Mouse (Mus musculus): Measurements from ENCODE around the gene Csnk1g2. TPM values are rescaled to one million over a fixed set of nuclear protein-coding genes. Genes with fewer than 3 reads are reported as not detected.
A peak's percentile ranks its signal among the peaks of the same experiment; 100 is the strongest.
"Not testable (repeated sequence)": the region's sequence is repeated elsewhere in the genome, so short reads cannot be mapped to it uniquely, and the experiment has no call there.

Gene Csnk1g2
- polyA plus RNA-seq, 1 experiment from 2014 or later, result 164 TPM

GRCm38 (mm10) chr10:80602698-80603325 lies 19.8 kb upstream of the Csnk1g2 start, which contains the start of the genes Scamp4 and Adat3:
Gene Scamp4 (plus strand): TSS chr10:80602872.
Gene Adat3 (plus strand): TSS chr10:80602880.
- in situ Hi-C loops (cut with MboI; ENCODE audit: low pct_unique_long_range_greater_than_20kb), result no loop called here
- DNase-seq (ENCODE audit: low read depth, low spot score), result peak; percentile 73
- CTCF ChIA-PET, result interaction anchor here (0.9 to 1.4 kb wide), 3 partner anchors 16 to 81 kb away, joined by 3 to 6 read pairs (median 4); no protein-coding TSS in a partner anchor
- TF ChIP-seq CTCF (IDR thresholded peaks at IDR 0.05), result no peak
- no peaks in the 10 kb centered on the region for H3K27me3 ChIP-seq
- peak; percentile 74 for ATAC-seq
- POLR2A ChIA-PET, result interaction anchor here (0.6 kb wide), 1 partner anchor 72 kb away, joined by 3 read pairs; no protein-coding TSS in a partner anchor

GRCm38 (mm10) chr10:80603364-80603763 lies 19.3 kb upstream of the Csnk1g2 start:
- no peaks in the 10 kb centered on the region for H3K27me3 ChIP-seq
- no peak for ATAC-seq
- TF ChIP-seq CTCF (IDR thresholded peaks at IDR 0.05), result no peak
- in situ Hi-C loops (cut with MboI; ENCODE audit: low pct_unique_long_range_greater_than_20kb), result no loop called here
- DNase-seq (ENCODE audit: low read depth, low spot score), result no peak
- POLR2A ChIA-PET, result interaction anchor here (0.6 to 1.6 kb wide), 3 partner anchors 10 to 75 kb away, joined by 3 to 4 read pairs (median 3); no protein-coding TSS in a partner anchor
- CTCF ChIA-PET, result interaction anchor here (0.9 to 1.4 kb wide), 3 partner anchors 15 to 81 kb away, joined by 3 to 6 read pairs (median 4); no protein-coding TSS in a partner anchor

GRCm38 (mm10) chr10:80604001-80604509 lies 18.6 kb upstream of the Csnk1g2 start:
- no peak for DNase-seq (ENCODE audit: low read depth, low spot score)
- POLR2A ChIA-PET, result interaction anchor here (0.8 to 1.6 kb wide), 3 partner anchors 10 to 75 kb away, joined by 3 to 4 read pairs (median 4); no protein-coding TSS in a partner anchor
- in situ Hi-C loops (cut with MboI; ENCODE audit: low pct_unique_long_range_greater_than_20kb), result no loop called here

GRCm38 (mm10) chr10:80604988-80605387 lies 17.6 kb upstream of the Csnk1g2 start:
- TF ChIP-seq CTCF (IDR thresholded peaks at IDR 0.05), result no peak
- in situ Hi-C loops (cut with MboI; ENCODE audit: low pct_unique_long_range_greater_than_20kb), result no loop called here
- DNase-seq (ENCODE audit: low read depth, low spot score) (no peak), ATAC-seq (no peak)
- ChIA-PET POLR2A (interaction anchor here (1.6 kb wide), 1 partner anchor 9 kb away, joined by 4 read pairs; no protein-coding TSS in a partner anchor), CTCF (no interaction called here)
- H3K27me3 ChIP-seq, result no peaks in the 10 kb centered on the region

More at GRCm38 (mm10) chr10:80604001-80604509, 18.6 kb upstream of the Csnk1g2 start:
- no peaks in the 10 kb centered on the region for H3K27me3 ChIP-seq
- CTCF ChIA-PET, result interaction anchor here (0.9 to 1.4 kb wide), 3 partner anchors 14 to 80 kb away, joined by 3 to 6 read pairs (median 4); no protein-coding TSS in a partner anchor
- no peak for TF ChIP-seq CTCF (IDR thresholded peaks at IDR 0.05)
- ATAC-seq, result no peak

GRCm38 (mm10) chr10:80605721-80606120 lies 16.9 kb upstream of the Csnk1g2 start, which contains the start of gene Gm49322:
Gene Gm49322 (plus strand): TSS chr10:80606021.
- CTCF ChIA-PET; DNase-seq (ENCODE audit: low read depth, low spot score); H3K27me3 ChIP-seq; in situ Hi-C loops (cut with MboI; ENCODE audit: low pct_unique_long_range_greater_than_20kb); ATAC-seq; POLR2A ChIA-PET: not testable (repeated sequence)

GRCm38 (mm10) chr10:80606306-80606705 lies 16.3 kb upstream of the Csnk1g2 start:
- ChIA-PET POLR2A (no interaction called here), CTCF (no interaction called here)
- H3K27me3 ChIP-seq, result no peaks in the 10 kb centered on the region
- no peak for DNase-seq (ENCODE audit: low read depth, low spot score)
- TF ChIP-seq CTCF (IDR thresholded peaks at IDR 0.05), result no peak
- in situ Hi-C loops (cut with MboI; ENCODE audit: low pct_unique_long_range_greater_than_20kb), result no loop called here
- no peak for ATAC-seq

GRCm38 (mm10) chr10:80606737-80607350 lies 15.8 kb upstream of the Csnk1g2 start:
- no peak for ATAC-seq
- DNase-seq (ENCODE audit: low read depth, low spot score), result no peak
- in situ Hi-C loops (cut with MboI; ENCODE audit: low pct_unique_long_range_greater_than_20kb), result no loop called here

GRCm38 (mm10) chr10:80608435-80608834 lies 14.2 kb upstream of the Csnk1g2 start:
- no peaks in the 10 kb centered on the region for H3K27me3 ChIP-seq
- ChIA-PET POLR2A (no interaction called here), CTCF (no interaction called here)
- no peak for ATAC-seq
- in situ Hi-C loops (cut with MboI; ENCODE audit: low pct_unique_long_range_greater_than_20kb), result no loop called here
- DNase-seq (ENCODE audit: low read depth, low spot score), result no peak
- TF ChIP-seq CTCF (IDR thresholded peaks at IDR 0.05), result no peak

More at GRCm38 (mm10) chr10:80606737-80607350, 15.8 kb upstream of the Csnk1g2 start:
- TF ChIP-seq CTCF (IDR thresholded peaks at IDR 0.05), result no peak
- ChIA-PET POLR2A (no interaction called here), CTCF (no interaction called here)
- H3K27me3 ChIP-seq, result no peaks in the 10 kb centered on the region

- DNase-seq (ENCODE audit: low read depth, low spot score), result no peak
- ATAC-seq, result no peak
- ChIA-PET POLR2A (no interaction called here), CTCF (no interaction called here)
- no peak for TF ChIP-seq CTCF (IDR thresholded peaks at IDR 0.05)
- no peaks in the 10 kb centered on the region for H3K27me3 ChIP-seq
- in situ Hi-C loops (cut with MboI; ENCODE audit: low pct_unique_long_range_greater_than_20kb), result no loop called here
Measured at GRCm38 (mm10) chr10:80609269-80609924, 13.2 kb upstream of the Csnk1g2 start.

GRCm38 (mm10) chr10:80610116-80610785 lies 12.4 kb upstream of the Csnk1g2 start:
- TF ChIP-seq CTCF (IDR thresholded peaks at IDR 0.05), result no peak
- ATAC-seq, result no peak
- in situ Hi-C loops (cut with MboI; ENCODE audit: low pct_unique_long_range_greater_than_20kb), result no loop called here
- no peak for DNase-seq (ENCODE audit: low read depth, low spot score)
- no peaks in the 10 kb centered on the region for H3K27me3 ChIP-seq
- ChIA-PET CTCF (interaction anchor here (0.8 to 1.6 kb wide), 6 partner anchors 14 to 90 kb away, joined by 3 to 5 read pairs (median 3); no protein-coding TSS in a partner anchor), POLR2A (interaction anchor here (1.0 kb wide), 1 partner anchor 10 kb away, joined by 3 read pairs; no protein-coding TSS in a partner anchor)

All from Patski (cell line).